Mouse (Mus musculus) forebrain, embryonic 13.5 days (tissue): Measurements from ENCODE around the gene Gm20388. TPM values are rescaled to one million over a fixed set of nuclear protein-coding genes. Genes with fewer than 3 reads are reported as not detected.

Source experiments
- ATAC-seq: fragments of 200-750 bp; cut with Nextera tagmentation; 2 replicates; pipeline ENCODE4 v1.8.0; 2017
- H3K27ac ChIP-seq: fragments of 300-500 bp; sonication (generic); 2 replicates; pipeline ENCODE4 v1.5.1; 2015; ENCODE audit warnings: inconsistent platforms, mild to moderate bottlenecking, moderate library complexity
- H3K27me3 ChIP-seq: fragments of 300-500 bp; sonication (generic); 2 replicates; pipeline ENCODE4 v1.6.1; 2015; ENCODE audit warnings: mild to moderate bottlenecking, inconsistent platforms
- H3K36me3 ChIP-seq: fragments of 300-500 bp; sonication (generic); 2 replicates; pipeline ENCODE4 v1.6.1; 2015; ENCODE audit warnings: mild to moderate bottlenecking, inconsistent platforms; ENCODE audit not compliant: poor library complexity, severe bottlenecking
- H3K4me1 ChIP-seq: fragments of 300-500 bp; sonication (generic); 2 replicates; pipeline ENCODE4 v1.6.1; 2015; ENCODE audit warnings: inconsistent platforms
- H3K4me2 ChIP-seq: fragments of 300-500 bp; sonication (generic); 2 replicates; pipeline ENCODE4 v1.6.1; 2015; ENCODE audit warnings: inconsistent platforms, mild to moderate bottlenecking, moderate library complexity
- H3K4me3 ChIP-seq: fragments of 300-500 bp; sonication (generic); 2 replicates; pipeline ENCODE4 v1.5.1; 2015; ENCODE audit warnings: mild to moderate bottlenecking, inconsistent platforms
- H3K9ac ChIP-seq: fragments of 300-500 bp; sonication (generic); 2 replicates; pipeline ENCODE4 v1.6.1; 2015; ENCODE audit warnings: mild to moderate bottlenecking, inconsistent platforms
- H3K9me3 ChIP-seq: fragments of 300-500 bp; sonication (generic); replicated peaks from 2 replicates; pipeline ENCODE4 v1.6.1; 2016; ENCODE audit warnings: inconsistent platforms
- WGBS: fragments of 180-500 bp; shearing (Covaris S2); methylation state at CpG from one replicate; pipeline ENCODE4 v1.1.7; 2015; 5-methylcytosine and 5-hydroxymethylcytosine counted together
- polyA plus RNA-seq: library from polyadenylated mRNA; unstranded; fragments of >200 nt; fragmentation: Nextera tagmentation; extraction: Ambion mirVana; gene quantifications from 2 replicates; pipeline ENCODE4 v1.2.1, GENCODE M21; 2015

Gene Gm20388
- polyA plus RNA-seq, 1 experiment from 2014 or later: 5.6 TPM

DNA sequence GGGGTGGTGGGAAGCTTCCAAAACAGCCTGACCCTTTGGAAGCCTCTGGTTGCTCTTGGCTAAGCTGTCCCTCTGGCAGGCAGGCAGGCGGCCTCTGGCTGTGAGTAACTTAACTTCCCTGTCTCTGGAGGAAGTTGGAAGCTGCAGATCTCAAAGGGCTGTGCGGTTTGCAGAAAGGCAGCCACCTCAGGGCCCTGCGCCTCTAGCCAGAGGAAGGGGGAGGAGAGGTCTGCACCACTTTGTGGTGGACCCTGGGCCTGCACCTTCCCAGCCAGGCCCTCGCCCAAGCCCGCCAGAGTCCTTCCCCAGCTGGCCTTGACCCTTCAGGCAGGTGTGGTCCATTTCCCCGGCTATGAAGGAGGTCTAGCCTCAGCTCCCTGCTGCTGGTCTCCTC, 628.7 kb downstream of the Gm20388 start:
- Histone ChIP-seq H3K27ac (peak overlapping the region; percentile 100), H3K36me3 (no peaks in the 10 kb centered on the region), H3K9ac (peak overlapping the region; percentile 95), H3K4me3 (peak overlapping the region; percentile 65), H3K27me3 (no peaks in the 10 kb centered on the region), H3K9me3 (no peaks in the 10 kb centered on the region), H3K4me2 (peak overlapping the region; percentile 91), H3K4me1 (peaks cover 91% of the 10 kb centered on the region)
- ATAC-seq: no peak
- WGBS: 47% methylated on average over 6 of the region's 6 CpGs

DNA sequence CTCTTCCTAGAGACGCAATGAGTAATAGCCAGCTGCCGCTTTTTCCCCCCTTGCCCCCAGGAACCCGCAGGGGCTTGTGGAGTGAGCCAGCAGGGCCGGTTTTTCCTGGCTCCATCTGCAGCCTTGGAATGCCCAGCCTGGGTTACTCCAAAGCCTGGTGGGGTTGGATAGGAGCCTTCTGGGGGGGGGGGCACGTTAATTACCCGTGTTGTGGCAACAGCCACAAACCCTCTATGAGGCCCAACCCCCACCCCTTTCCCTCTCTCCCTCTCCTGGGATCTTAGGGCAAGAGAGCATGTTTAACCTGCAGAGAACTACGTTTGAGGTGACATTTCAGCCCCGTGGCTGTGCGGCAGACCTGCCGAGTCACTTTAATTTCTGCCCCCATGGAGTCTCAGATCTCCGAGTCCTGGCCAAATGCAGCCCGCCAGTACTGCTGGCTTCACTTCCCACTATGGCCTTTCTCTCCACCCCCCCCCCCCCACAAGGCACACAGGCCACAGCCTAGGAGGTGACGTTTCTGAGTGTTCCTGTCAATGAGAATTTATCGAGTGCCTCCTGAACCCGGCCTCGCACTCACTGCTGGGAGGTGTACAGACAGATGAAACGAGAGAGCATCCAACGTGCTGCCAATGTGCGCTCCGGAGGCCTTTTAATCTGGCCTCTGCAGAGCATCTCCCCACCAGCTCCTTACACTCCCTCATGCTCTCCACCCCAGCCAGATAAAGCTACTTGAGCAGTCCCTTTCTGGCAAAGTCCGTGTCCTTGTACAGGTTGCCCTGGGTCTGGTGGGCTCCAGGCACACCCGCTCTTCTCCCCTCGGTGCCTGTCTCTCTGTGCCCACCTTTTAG, 629.4 kb downstream of the Gm20388 start:
- H3K36me3 ChIP-seq: no peaks in the 10 kb centered on the region
- H3K4me1 ChIP-seq: peaks cover 91% of the 10 kb centered on the region
- peak overlapping the region; percentile 95 for H3K9ac ChIP-seq
- H3K4me3 ChIP-seq: peak overlapping the region; percentile 65
- no peaks in the 10 kb centered on the region for H3K9me3 ChIP-seq
- no peak for ATAC-seq
- peak overlapping the region; percentile 91 for H3K4me2 ChIP-seq
- 28% methylated on average over 23 of the region's 23 CpGs for WGBS
- H3K27ac ChIP-seq: peak overlapping the region; percentile 100
- H3K27me3 ChIP-seq: no peaks in the 10 kb centered on the region

DNA sequence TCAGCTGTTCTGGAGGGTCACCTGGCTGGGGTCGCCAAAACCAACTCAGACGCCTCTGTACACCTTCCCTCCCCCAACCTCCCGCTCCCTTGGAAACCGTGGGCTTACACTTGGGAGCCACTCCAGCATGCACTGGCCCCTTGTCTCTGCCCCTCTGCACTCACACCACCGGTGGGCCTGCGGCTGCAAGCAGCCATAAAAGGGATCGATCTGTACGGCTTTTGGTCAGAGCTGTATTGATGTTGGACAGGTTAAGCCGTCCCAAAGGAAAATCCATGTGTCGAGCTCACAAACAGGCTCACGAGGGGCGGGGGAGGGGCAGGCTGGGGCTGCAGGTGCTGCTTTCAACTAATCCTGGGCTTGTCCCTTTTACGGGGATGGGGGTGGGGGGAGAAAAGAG, 632.4 kb downstream of the Gm20388 start:
- peaks cover 97% of the 10 kb centered on the region for H3K4me1 ChIP-seq
- H3K36me3 ChIP-seq: no peaks in the 10 kb centered on the region
- no peaks in the 10 kb centered on the region for H3K27me3 ChIP-seq
- no peaks in the 10 kb centered on the region for H3K9me3 ChIP-seq
- H3K9ac ChIP-seq: peak overlapping the region; percentile 46
- no peak for ATAC-seq
- H3K4me3 ChIP-seq: no peak overlapping the region
- H3K4me2 ChIP-seq: peak overlapping the region; percentile 33
- H3K27ac ChIP-seq: peak overlapping the region; percentile 57
- WGBS: 12% methylated on average over 13 of the region's 13 CpGs

DNA sequence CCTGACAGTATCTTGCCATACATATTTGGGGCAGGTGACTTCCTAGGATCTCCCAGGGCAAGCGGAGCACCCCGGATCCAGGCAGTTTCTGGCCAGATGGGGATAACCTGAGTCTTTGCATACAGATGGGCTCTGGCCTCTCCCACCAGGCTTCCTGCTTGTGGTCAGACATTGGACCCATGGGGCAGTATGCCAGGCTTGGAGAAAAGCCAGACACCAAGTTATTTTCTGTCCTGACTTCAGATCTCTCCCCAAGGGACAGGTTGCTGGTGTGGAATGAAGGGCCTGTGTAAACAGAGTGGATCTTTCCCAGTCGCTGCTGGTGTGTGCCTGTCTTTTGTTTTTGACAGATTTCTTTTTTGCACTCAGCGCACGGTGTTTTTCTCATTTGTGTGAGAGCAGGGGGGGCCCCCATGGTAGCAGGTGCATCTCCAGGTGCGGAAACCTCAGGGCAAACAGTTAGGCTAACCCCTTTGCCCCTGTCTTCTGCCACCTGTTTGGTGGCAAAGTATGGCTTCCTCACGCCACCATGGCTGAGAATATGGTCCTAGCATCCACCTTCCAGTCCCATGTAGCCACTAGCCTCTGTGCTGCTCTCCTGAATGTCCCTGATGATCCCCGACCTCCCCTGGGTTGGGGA, 632.9 kb downstream of the Gm20388 start:
- WGBS: 61% methylated on average over 8 of the region's 8 CpGs
- ATAC-seq: no peak

DNA sequence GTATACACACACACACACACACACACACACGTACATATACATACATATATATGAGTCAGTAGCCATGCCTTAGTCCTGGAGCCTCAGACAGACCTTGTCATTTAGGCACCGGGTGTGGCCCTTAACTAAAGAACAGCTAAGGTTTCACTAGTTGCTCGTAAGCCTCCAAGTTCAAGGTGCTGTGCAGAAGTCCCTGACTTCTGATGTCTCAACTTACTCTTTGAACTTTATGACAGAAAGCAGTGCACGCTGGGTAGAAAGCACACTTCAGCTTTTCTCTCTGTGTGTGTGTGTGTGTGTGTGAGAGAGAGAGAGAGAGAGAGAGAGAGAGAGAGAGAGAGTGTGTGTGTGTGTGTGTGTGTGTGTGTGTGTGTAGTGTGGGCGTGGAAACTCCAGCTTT, 633.5 kb downstream of the Gm20388 start:
- 94% methylated on average over 5 of the region's 5 CpGs for WGBS
- H3K27ac ChIP-seq: no peak overlapping the region

More for the DNA sequence above, 632.9 kb downstream of the Gm20388 start:
- Histone ChIP-seq H3K27ac (peak overlapping the region; percentile 16), H3K27me3 (no peaks in the 10 kb centered on the region), H3K9me3 (no peaks in the 10 kb centered on the region), H3K4me2 (peak overlapping the region; percentile 33), H3K4me3 (no peak overlapping the region), H3K4me1 (peaks cover 97% of the 10 kb centered on the region), H3K36me3 (no peaks in the 10 kb centered on the region), H3K9ac (peak overlapping the region; percentile 46; the same call in 1 of the 2 replicates)

DNA sequence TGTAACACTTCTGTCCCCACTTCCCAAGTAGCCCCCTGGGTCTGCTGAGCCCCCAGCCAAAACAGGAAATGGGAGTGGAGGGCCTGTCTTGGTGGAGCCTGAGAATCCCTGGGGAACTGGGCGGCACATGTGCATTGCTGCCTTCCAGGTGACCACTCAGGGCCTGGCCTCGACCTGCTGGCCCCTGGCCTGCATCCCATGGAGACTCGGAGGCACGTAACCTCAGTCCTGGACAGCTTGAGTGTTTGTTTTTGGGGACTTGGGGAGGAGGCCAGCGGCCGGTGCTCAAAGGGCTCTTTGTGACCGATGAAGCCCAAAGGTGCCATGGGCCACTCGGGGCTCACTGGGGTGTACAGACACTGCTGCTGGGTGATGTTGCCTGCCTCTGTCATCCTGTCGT, 636.9 kb downstream of the Gm20388 start:
- no peak overlapping the region for H3K4me3 ChIP-seq
- H3K4me1 ChIP-seq: peaks cover 98% of the 10 kb centered on the region
- 0 out of 2 replicates have a peak overlapping the region, but pooled peaks have one; percentile 64 for H3K4me2 ChIP-seq
- H3K9ac ChIP-seq: peak overlapping the region; percentile 43
- WGBS: 78% methylated on average over 9 of the region's 9 CpGs
- no peak for ATAC-seq
- no peaks in the 10 kb centered on the region for H3K9me3 ChIP-seq
- no peaks in the 10 kb centered on the region for H3K36me3 ChIP-seq
- peak overlapping the region; percentile 93 for H3K27ac ChIP-seq
- no peaks in the 10 kb centered on the region for H3K27me3 ChIP-seq

More for the DNA sequence above, 633.5 kb downstream of the Gm20388 start:
- Histone ChIP-seq H3K36me3 (no peaks in the 10 kb centered on the region), H3K4me3 (no peak overlapping the region), H3K4me1 (peaks cover 97% of the 10 kb centered on the region), H3K9ac (no peak overlapping the region), H3K9me3 (no peaks in the 10 kb centered on the region), H3K27me3 (no peaks in the 10 kb centered on the region), H3K4me2 (no peak overlapping the region)
- no peak for ATAC-seq

DNA sequence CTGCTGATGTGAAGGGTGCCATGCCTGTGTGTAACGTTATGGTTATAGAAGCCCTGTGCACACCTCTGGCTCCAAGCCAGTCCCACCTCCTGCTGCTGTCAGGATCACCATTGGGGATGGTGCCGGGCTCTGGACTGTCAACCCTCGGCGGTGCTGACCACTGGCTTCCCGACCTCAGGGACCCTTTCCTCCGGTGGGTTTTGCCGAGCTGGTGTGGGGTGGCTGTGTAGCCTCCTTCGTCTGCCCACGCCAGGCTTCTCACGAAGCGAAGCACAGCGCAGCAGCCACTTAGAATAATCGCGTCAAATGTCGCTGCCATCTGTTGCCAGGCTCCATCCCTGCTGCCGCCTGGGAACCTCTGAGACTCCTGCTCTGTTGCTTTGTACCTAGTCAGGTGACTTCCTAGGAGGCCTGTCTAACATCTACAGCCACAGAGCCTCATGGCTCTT, 637.7 kb downstream of the Gm20388 start:
- Histone ChIP-seq H3K27me3 (no peaks in the 10 kb centered on the region), H3K9ac (peak overlapping the region; percentile 43), H3K36me3 (0 out of 2 replicates have a peak, but pooled peaks cover 1% of the 10 kb centered on the region), H3K4me3 (no peak overlapping the region), H3K27ac (peak overlapping the region; percentile 93), H3K4me1 (peaks cover 98% of the 10 kb centered on the region), H3K9me3 (no peaks in the 10 kb centered on the region), H3K4me2 (peak overlapping the region; percentile 64)
- peak; percentile 6; the same call in 1 of the 2 replicates for ATAC-seq
- 33% methylated on average over 16 of the region's 16 CpGs for WGBS

GRCm38 (mm10) chr8:120549321-120549921, 638.8 kb downstream of the Gm20388 start:
- ATAC-seq: peak; percentile 23
- Histone ChIP-seq H3K9ac (peak overlapping the region; percentile 66), H3K27me3 (no peaks in the 10 kb centered on the region), H3K9me3 (no peaks in the 10 kb centered on the region), H3K36me3 (peaks cover 12% of the 10 kb centered on the region), H3K4me1 (peaks cover 99% of the 10 kb centered on the region), H3K4me2 (peak overlapping the region; percentile 64), H3K27ac (peak overlapping the region; percentile 93), H3K4me3 (peak overlapping the region; percentile 25)
- WGBS: 3% methylated on average over 25 of the region's 25 CpGs

GRCm38 (mm10) chr8:120549922-120550321, 639.3 kb downstream of the Gm20388 start:
- peak overlapping the region; percentile 64 for H3K4me2 ChIP-seq
- H3K4me3 ChIP-seq: peak overlapping the region; percentile 25
- no peaks in the 10 kb centered on the region for H3K27me3 ChIP-seq
- H3K27ac ChIP-seq: peak overlapping the region; percentile 93
- peak; percentile 60 for ATAC-seq
- H3K36me3 ChIP-seq: peaks cover 17% of the 10 kb centered on the region
- peaks cover 99% of the 10 kb centered on the region for H3K4me1 ChIP-seq
- peak overlapping the region; percentile 66 for H3K9ac ChIP-seq
- WGBS: 2% methylated on average over 11 of the region's 11 CpGs
- H3K9me3 ChIP-seq: no peaks in the 10 kb centered on the region

DNA sequence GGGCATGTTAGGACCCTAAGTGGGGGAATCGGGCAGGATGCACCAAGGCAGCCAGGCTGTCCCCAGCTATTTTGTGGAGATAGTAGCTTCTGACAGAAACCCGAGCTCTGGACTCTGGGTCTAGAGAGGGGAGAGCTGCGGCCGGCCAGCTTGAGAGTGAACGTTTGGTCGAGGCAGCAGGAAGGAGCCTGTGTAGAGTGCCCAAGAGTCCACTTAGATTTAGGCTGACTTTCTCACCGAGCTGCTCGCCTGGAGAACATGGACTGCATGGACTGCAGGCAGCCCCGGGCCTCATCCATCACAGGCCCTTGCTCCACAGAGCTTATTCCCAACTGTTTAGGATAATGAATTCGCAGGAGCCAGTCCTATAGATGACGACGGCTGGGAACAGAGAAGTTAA, 639.8 kb downstream of the Gm20388 start:
- H3K9ac ChIP-seq: peak overlapping the region; percentile 66
- 0 out of 2 replicates have a peak overlapping the region, but pooled peaks have one; percentile 25 for H3K4me3 ChIP-seq
- no peaks in the 10 kb centered on the region for H3K9me3 ChIP-seq
- no peak; the same call in 1 of the 2 replicates for ATAC-seq
- H3K4me1 ChIP-seq: peaks cover 99% of the 10 kb centered on the region
- WGBS: 6% methylated on average over 12 of the region's 12 CpGs
- peak overlapping the region; percentile 93 for H3K27ac ChIP-seq
- peak overlapping the region; percentile 64 for H3K4me2 ChIP-seq
- H3K36me3 ChIP-seq: peaks cover 21% of the 10 kb centered on the region
- no peaks in the 10 kb centered on the region for H3K27me3 ChIP-seq

DNA sequence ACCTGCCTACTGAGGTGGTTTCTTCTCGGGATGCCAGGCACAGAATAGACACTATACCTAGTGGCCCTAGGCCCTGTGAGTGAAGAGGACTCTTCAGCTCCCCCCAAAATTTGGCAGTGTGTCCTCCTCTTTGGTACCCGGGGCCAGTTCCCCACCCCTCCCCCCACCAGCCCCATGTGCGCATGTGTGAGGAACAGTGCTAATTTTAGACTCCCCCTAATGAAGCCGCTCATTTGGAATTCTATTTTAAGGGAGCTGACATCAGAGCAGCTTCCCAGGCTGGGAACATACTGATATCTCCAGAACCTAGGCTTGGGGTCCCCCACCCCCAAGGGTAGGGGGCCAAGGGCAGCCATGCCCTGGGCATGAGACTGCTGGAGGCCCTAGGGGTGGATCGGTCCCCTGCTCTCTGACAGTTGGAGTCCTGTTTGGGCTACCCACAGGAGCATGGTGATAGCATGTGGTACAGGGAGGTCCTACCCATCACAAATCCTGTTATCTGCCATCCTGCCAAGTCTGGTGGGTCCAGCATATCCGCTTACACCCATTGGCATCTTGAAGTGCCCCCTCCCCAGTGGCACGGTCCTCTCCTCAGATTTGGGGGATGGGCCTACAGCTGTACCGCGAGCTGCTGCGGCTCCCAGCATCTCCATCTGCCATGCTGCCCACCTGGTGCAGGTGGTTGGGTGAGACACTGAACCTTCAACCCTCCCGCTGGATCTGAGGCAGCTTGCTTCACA, 640.5 kb downstream of the Gm20388 start:
- Histone ChIP-seq H3K27me3 (no peaks in the 10 kb centered on the region), H3K27ac (peak overlapping the region; percentile 93), H3K9ac (peak overlapping the region; percentile 66), H3K36me3 (peaks cover 21% of the 10 kb centered on the region), H3K4me3 (no peak overlapping the region), H3K9me3 (no peaks in the 10 kb centered on the region), H3K4me1 (peaks cover 99% of the 10 kb centered on the region), H3K4me2 (peak overlapping the region; percentile 64)
- 48% methylated on average over 11 of the region's 11 CpGs for WGBS
- peak; percentile 25 for ATAC-seq
